Mouse (Mus musculus) neural tube, embryonic 13.5 days (tissue): Measurements from ENCODE around the gene Bcap31. TPM values are rescaled to one million over a fixed set of nuclear protein-coding genes. Genes with fewer than 3 reads are reported as not detected.

Experiments used
- ATAC-seq: fragments of 200-750 bp; cut with Nextera tagmentation; 2 replicates; pipeline ENCODE4 v1.8.0; 2017; ENCODE audit warnings: low read depth, mild to moderate bottlenecking, moderate TSS enrichment, moderate library complexity
- H3K27ac ChIP-seq: fragments of 300-500 bp; sonication (generic); replicated peaks from 2 replicates; pipeline ENCODE4 v1.5.1; 2015; ENCODE audit warnings: moderate library complexity, mild to moderate bottlenecking, inconsistent platforms
- H3K27me3 ChIP-seq: fragments of 300-500 bp; sonication (generic); 2 replicates; pipeline ENCODE4 v1.6.1; 2015; ENCODE audit warnings: mild to moderate bottlenecking, inconsistent platforms
- H3K36me3 ChIP-seq: fragments of 300-500 bp; sonication (generic); 2 replicates; pipeline ENCODE4 v1.6.1; 2015; ENCODE audit warnings: mild to moderate bottlenecking, inconsistent platforms
- H3K4me1 ChIP-seq: fragments of 300-500 bp; sonication (generic); replicated peaks from 2 replicates; pipeline ENCODE4 v1.6.1; 2015; ENCODE audit warnings: inconsistent platforms
- H3K4me2 ChIP-seq: fragments of 300-500 bp; sonication (generic); 2 replicates; pipeline ENCODE4 v1.6.1; 2015; ENCODE audit warnings: inconsistent platforms, mild to moderate bottlenecking, moderate library complexity
- H3K4me3 ChIP-seq: fragments of 300-500 bp; sonication (generic); 2 replicates; pipeline ENCODE4 v1.5.1; 2015; ENCODE audit warnings: mild to moderate bottlenecking, inconsistent platforms
- H3K9ac ChIP-seq: fragments of 300-500 bp; sonication (generic); 2 replicates; pipeline ENCODE4 v1.6.1; 2015; ENCODE audit warnings: moderate library complexity, mild to moderate bottlenecking, inconsistent platforms
- H3K9me3 ChIP-seq: fragments of 300-500 bp; sonication (generic); 2 replicates; pipeline ENCODE4 v1.6.1; 2016; ENCODE audit warnings: inconsistent platforms
- WGBS: fragments of 180-500 bp; shearing (Covaris S2); methylation state at CpG from one replicate; pipeline ENCODE4 v1.1.7; 2015; 5-methylcytosine and 5-hydroxymethylcytosine counted together
- polyA plus RNA-seq: library from polyadenylated mRNA; unstranded; fragments of >200 nt; fragmentation: Nextera tagmentation; extraction: Ambion mirVana; gene quantifications from 2 replicates; pipeline ENCODE4 v1.2.1, GENCODE M21; 2015

The Bcap31 gene
- polyA plus RNA-seq, 1 experiment from 2014 or later: 147 TPM

GRCm38 (mm10) chrX:73653392-73653791, 62.6 kb downstream of the Bcap31 start:
- peaks cover 2% of the 10 kb centered on the region; the same call in 1 of the 2 replicates for H3K4me1 ChIP-seq
- H3K27ac ChIP-seq: no peak overlapping the region
- H3K9ac ChIP-seq: no peak overlapping the region
- H3K4me3 ChIP-seq: no peak overlapping the region
- no peak overlapping the region for H3K4me2 ChIP-seq
- no peaks in the 10 kb centered on the region for H3K9me3 ChIP-seq
- H3K36me3 ChIP-seq: no peaks in the 10 kb centered on the region
- 87% methylated on average over 6 of the region's 6 CpGs for WGBS
- H3K27me3 ChIP-seq: no peaks in the 10 kb centered on the region
- no peak for ATAC-seq

- H3K27me3 ChIP-seq: no peaks in the 10 kb centered on the region
- no peak overlapping the region for H3K9ac ChIP-seq
- no peak overlapping the region for H3K4me3 ChIP-seq
- 76% methylated on average over 3 of the region's 3 CpGs for WGBS
- no peaks in the 10 kb centered on the region for H3K9me3 ChIP-seq
- no peaks in the 10 kb centered on the region for H3K4me1 ChIP-seq
- no peak overlapping the region for H3K27ac ChIP-seq
- H3K4me2 ChIP-seq: no peak overlapping the region
- no peaks in the 10 kb centered on the region for H3K36me3 ChIP-seq
- ATAC-seq: no peak
Observed at GRCm38 (mm10) chrX:73650869-73651268, 65.1 kb downstream of the Bcap31 start.

DNA sequence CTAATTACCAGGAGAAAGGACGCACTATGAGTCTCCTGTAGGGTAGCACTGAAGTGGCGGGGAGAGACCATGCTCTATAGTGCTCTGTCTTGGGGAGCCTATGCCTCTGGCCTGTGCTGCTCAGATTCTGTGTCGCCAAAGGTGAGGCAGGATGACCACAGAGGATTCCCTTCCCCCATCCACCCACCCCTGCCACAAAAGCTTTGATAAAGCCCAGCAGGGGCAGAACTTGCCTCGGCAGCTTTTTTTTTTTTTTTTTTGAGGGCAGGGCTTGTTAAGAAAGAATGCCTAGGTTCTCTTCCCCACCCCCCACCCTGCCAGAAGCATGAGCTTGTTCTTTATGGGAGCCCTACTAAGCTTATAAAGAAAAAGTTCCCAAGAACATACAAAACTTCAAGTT, 70.9 kb downstream of the Bcap31 start:
- 31% methylated on average over 4 of the region's 4 CpGs for WGBS
- H3K9ac ChIP-seq: no peak overlapping the region
- no peaks in the 10 kb centered on the region for H3K36me3 ChIP-seq
- H3K27me3 ChIP-seq: peaks cover 18% of the 10 kb centered on the region
- ATAC-seq: no peak
- H3K4me1 ChIP-seq: 0 out of 2 replicates have a peak, but pooled peaks cover under 1% of the 10 kb centered on the region
- no peak overlapping the region for H3K4me3 ChIP-seq
- H3K4me2 ChIP-seq: no peak overlapping the region
- no peak overlapping the region for H3K27ac ChIP-seq
- no peaks in the 10 kb centered on the region for H3K9me3 ChIP-seq

DNA sequence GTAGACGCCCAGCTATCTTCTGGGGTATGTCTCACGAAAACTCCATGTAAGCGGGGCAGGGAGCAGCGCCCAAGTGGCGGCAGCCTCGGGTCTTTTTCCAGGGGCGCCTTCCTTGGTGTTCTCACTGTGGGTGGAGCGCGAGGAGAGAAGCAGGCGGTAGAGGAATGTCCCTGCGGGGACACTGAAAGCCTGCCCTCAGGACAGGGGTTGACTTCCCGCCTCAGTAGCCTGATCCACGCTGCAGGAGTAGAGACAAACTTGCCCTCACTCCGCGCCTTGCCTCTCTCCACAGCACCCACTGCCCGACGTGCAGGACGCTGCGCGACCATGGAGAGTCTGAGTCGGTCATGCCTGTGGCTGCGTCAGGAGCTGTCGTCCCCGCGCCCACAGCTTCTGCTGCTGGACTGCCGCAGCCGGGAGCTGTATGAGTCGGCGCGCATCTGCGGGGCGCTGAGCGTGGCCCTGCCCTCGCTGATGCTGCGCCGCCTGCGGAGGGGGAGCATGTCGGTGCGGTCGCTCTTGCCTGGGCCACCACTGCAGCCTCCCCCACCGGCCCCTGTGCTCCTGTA, 76.0 kb downstream of the Bcap31 start:
- Histone ChIP-seq H3K27me3 (peaks cover 66% of the 10 kb centered on the region), H3K9me3 (no peaks in the 10 kb centered on the region), H3K4me2 (peak overlapping the region; percentile 56), H3K4me1 (peaks cover 15% of the 10 kb centered on the region), H3K36me3 (no peaks in the 10 kb centered on the region), H3K4me3 (peak overlapping the region; percentile 33), H3K27ac (no peak overlapping the region), H3K9ac (0 out of 2 replicates have a peak overlapping the region, but pooled peaks have one; percentile 26)
- ATAC-seq: peak; percentile 46
- 22% methylated on average over 40 of the region's 41 CpGs for WGBS

GRCm38 (mm10) chrX:73639255-73639675, 76.7 kb downstream of the Bcap31 start, which contains the start of gene Dusp9:
TSS of gene Dusp9 (plus strand) at chrX:73639419.
- 19% methylated on average over 23 of the region's 28 CpGs for WGBS

DNA sequence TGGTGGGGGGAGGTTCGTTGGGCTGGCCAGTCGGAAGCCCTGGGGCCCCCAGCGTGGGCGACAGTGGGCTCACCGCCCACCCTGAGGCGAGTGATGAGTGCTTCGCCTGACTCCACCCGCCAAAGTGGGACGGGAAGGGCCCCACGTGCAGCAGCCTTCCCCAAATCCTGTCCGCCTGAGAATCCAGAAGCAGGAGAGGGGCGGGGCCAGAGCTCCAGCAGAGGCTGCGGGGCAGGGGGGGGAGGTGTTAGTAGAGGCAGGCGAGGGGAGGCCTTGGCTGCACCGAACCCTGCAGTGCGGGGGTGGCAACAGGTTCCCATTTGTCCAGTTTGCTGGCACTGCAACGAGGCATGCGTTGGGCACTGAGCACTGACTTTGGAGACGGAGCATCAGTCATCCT, 78.6 kb downstream of the Bcap31 start:
- H3K9ac ChIP-seq: 0 out of 2 replicates have a peak overlapping the region, but pooled peaks have one; percentile 22
- H3K9me3 ChIP-seq: no peaks in the 10 kb centered on the region
- H3K4me3 ChIP-seq: peak overlapping the region; percentile 34
- WGBS: 15% methylated on average over 19 of the region's 19 CpGs
- ATAC-seq: no peak
- peaks cover 83% of the 10 kb centered on the region for H3K27me3 ChIP-seq
- peak overlapping the region; percentile 59 for H3K4me2 ChIP-seq
- no peak overlapping the region for H3K27ac ChIP-seq
- H3K4me1 ChIP-seq: peaks cover 15% of the 10 kb centered on the region
- no peaks in the 10 kb centered on the region for H3K36me3 ChIP-seq

More at GRCm38 (mm10) chrX:73639255-73639675, 76.7 kb downstream of the Bcap31 start, which contains the start of gene Dusp9:
- Histone ChIP-seq H3K36me3 (no peaks in the 10 kb centered on the region), H3K4me3 (peak within 1 kb of the TSS; percentile 33), H3K9me3 (no peaks in the 10 kb centered on the region), H3K4me2 (peak within 1 kb of the TSS; percentile 56), H3K4me1 (peaks cover 15% of the 10 kb centered on the region), H3K9ac (0 out of 2 replicates have a peak within 1 kb of the TSS, but pooled peaks have one; percentile 26), H3K27ac (no peak within 1 kb of the TSS), H3K27me3 (peaks cover 74% of the 10 kb centered on the region)
- ATAC-seq: peak; percentile 67

Other genes with a start within 250 kb of the Bcap31 start
- 32.8 and 35.2 TPM in 2 replicates for gene Bgn, start 232.6 kb downstream of the Bcap31 start, polyA plus RNA-seq
- gene Atp2b3, start 213.1 kb downstream of the Bcap31 start, polyA plus RNA-seq: 3.2 and 3.7 TPM in 2 replicates
- gene Dusp9, start 76.8 kb downstream of the Bcap31 start, polyA plus RNA-seq: 1.1 and 1.6 TPM in 2 replicates
- 86.2 and 94.4 TPM in 2 replicates for gene Pnck, start 56.1 kb downstream of the Bcap31 start, polyA plus RNA-seq
- gene Slc6a8, start 43.0 kb downstream of the Bcap31 start, polyA plus RNA-seq: 7.7 and 7.8 TPM in 2 replicates
- 10.3 and 11.1 TPM in 2 replicates for gene Abcd1, start 422 bp upstream of the Bcap31 start, polyA plus RNA-seq
- 0.50 and 0.73 TPM in 2 replicates for gene Plxnb3, start 40.9 kb upstream of the Bcap31 start, polyA plus RNA-seq
- gene Srpk3, start 58.2 kb upstream of the Bcap31 start, polyA plus RNA-seq: 2.6 and 5.1 TPM in 2 replicates
- gene Idh3g, start 70.7 kb upstream of the Bcap31 start, polyA plus RNA-seq: 226 and 232 TPM in 2 replicates
- 144 and 160 TPM in 2 replicates for gene Ssr4, start 70.9 kb upstream of the Bcap31 start, polyA plus RNA-seq
- 2.6 and 3.2 TPM in 2 replicates for gene Pdzd4, start 108.8 kb upstream of the Bcap31 start, polyA plus RNA-seq
- 0.14 and 0.15 TPM in 2 replicates for gene Avpr2, start 175.9 kb upstream of the Bcap31 start, polyA plus RNA-seq
- 97.6 and 98.7 TPM in 2 replicates for gene L1cam, start 179.9 kb upstream of the Bcap31 start, polyA plus RNA-seq
- 2.8 and 3.2 TPM in 2 replicates for gene Arhgap4, start 205.7 kb upstream of the Bcap31 start, polyA plus RNA-seq
- gene Naa10, start 205.8 kb upstream of the Bcap31 start, polyA plus RNA-seq: 97.3 and 112 TPM in 2 replicates
- gene Renbp, start 214.7 kb upstream of the Bcap31 start, polyA plus RNA-seq: 13.2 and 14.3 TPM in 2 replicates